Mouse (Mus musculus) gastrocnemius, postnatal 14 days (tissue): ENCODE measurements around the gene Nobox. TPM values are rescaled to one million over a fixed set of nuclear protein-coding genes. Genes with fewer than 3 reads are reported as not detected.
A peak's percentile ranks its signal among the peaks of the same experiment; 100 is the strongest.

Source experiments
- DNase-seq: peaks from one replicate; pipeline ENCODE4 v3.0.0; 2021; ENCODE audit warnings: mixed read lengths
- intact Hi-C: fragments of 180-260 bp; cut with DNase I; formaldehyde crosslinking; loops from one replicate; pipeline ENCODE4 v1.15.1; 2025; ENCODE audit warnings: low total_unique reads
- total RNA-seq, 2 experiments: library from RNA; stranded (reverse); gene quantifications; 2 replicates each; pipeline ENCODE4 v1.2.3; 2021

The Nobox gene
- total RNA-seq, 2 experiments from 2014 or later = not detected

GRCm38 (mm10) chr6:43292041-43292440, 17.3 kb downstream of the Nobox start:
- intact Hi-C loops = loop anchor here (5.0 kb wide), 1 partner anchor 35 kb away; no protein-coding TSS in a partner anchor

GRCm38 (mm10) chr6:43280481-43280880, 28.9 kb downstream of the Nobox start:
- intact Hi-C loops = no loop called here
- DNase-seq = no peak

More at GRCm38 (mm10) chr6:43292041-43292440, 17.3 kb downstream of the Nobox start:
- no peak for DNase-seq

DNA sequence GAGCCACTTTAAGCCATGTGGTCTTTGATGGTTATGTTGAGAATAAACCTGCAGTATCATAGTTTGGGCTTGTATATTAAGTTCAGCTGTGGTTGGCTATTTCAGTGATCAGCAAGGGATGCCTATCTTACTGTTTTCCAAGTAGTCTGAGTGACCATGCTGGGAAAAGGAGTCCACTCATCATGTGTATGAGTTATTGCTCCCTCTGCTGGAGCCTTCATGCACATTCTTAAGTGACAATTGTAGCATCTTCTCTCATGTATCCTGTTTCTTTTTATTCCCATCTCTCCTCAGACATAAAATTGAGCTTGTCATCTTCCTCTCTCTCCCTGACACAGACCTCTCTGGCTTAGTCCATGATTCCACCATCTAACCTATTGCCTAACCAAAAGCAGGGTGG, 31.1 kb downstream of the Nobox start:
- intact Hi-C loops = no loop called here
- DNase-seq = no peak

GRCm38 (mm10) chr6:43274123-43274522, 35.2 kb downstream of the Nobox start:
- DNase-seq = no peak
- intact Hi-C loops = no loop called here

DNA sequence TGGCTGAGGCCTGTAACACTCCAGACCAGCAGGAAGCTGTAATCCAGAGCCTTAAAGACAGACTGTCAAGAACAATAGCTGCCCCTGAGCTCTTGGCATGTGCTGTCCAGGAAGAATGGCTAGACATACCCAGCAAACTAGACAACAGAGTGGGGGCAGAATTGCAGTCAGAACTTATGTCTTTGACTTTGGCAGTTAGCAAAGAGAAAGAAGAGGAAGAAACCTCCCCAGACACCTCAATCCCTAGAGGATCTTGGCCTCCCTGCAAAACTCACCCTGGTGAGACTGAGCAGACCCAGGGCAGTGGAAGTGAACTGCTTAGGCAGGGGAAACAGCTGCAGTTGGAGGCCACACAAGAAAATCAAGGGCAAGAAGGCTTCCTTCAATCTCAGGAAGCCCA, 36.8 kb downstream of the Nobox start:
- intact Hi-C loops = no loop called here
- no peak for DNase-seq

DNA sequence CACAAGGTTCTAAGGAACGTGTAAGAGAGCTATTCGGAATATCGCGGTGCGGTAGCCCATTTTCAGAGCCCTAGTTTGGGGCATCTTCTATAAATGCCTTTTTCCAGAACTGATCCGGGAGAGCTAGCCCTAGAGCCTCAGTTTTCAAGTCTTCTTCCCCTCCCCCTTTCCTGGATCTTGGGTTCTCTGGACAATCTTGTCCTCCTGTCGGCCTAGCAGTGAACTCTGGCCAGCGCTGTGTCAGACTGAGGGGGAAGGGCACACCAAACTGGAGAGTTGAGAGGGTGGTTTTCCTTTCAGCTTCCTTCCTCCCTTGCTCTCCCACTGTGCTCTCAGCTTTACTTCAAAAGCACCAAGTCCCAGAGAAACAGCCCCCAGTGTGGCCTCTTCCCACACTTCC, 43.0 kb downstream of the Nobox start:
- intact Hi-C loops = no loop called here
- DNase-seq = no peak

- intact Hi-C loops = no loop called here
- peak; percentile 11 for DNase-seq
These were observed 43.9 kb downstream of the Nobox start, which contains the start of gene Arhgef5 for GRCm38 (mm10) chr6:43265363-43266041. Arhgef5 (plus strand) TSS chr6:43265582.

GRCm38 (mm10) chr6:43260756-43261155, 48.6 kb downstream of the Nobox start:
- DNase-seq = no peak
- intact Hi-C loops = no loop called here

- DNase-seq = no peak
- intact Hi-C loops = no loop called here
These were observed 55.0 kb downstream of the Nobox start for GRCm38 (mm10) chr6:43254193-43254926.

Other genes with a start within 250 kb of the Nobox start
- not detected for gene Olfr441, start 203.2 kb downstream of the Nobox start, total RNA-seq
- not detected for gene Olfr237-ps1, start 163.0 kb downstream of the Nobox start, total RNA-seq
- gene Olfr437, start 146.3 kb downstream of the Nobox start, total RNA-seq = not detected
- gene Olfr13, start 137.4 kb downstream of the Nobox start, total RNA-seq = not detected
- not detected for gene Olfr435, start 112.4 kb downstream of the Nobox start, total RNA-seq
- gene Olfr434, start 96.5 kb downstream of the Nobox start, total RNA-seq = not detected
- gene Olfr47, start 78.0 kb downstream of the Nobox start, total RNA-seq = not detected
- 1 to 10 TPM; 4.8 to 4.9 TPM for gene Arhgef5, start 44.0 kb downstream of the Nobox start, total RNA-seq